Mouse (Mus musculus) testis, adult 2 months (tissue): ENCODE results near the gene Rubcnl.

Experiments used
- CTCF ChIP-seq: fragments of 200-500 bp; IDR thresholded peaks from 2 replicates; pipeline ENCODE4 v1.5.1; 2012; ENCODE audit warnings: low read depth, mild to moderate bottlenecking, inconsistent platforms, low read length, moderate library complexity; ENCODE audit not compliant: control insufficient read depth, insufficient read depth, insufficient replicate concordance
- POLR2A ChIP-seq: fragments of 200-500 bp; IDR thresholded peaks from 2 replicates; pipeline ENCODE4 v1.6.1; 2012; ENCODE audit warnings: low read depth, mild to moderate bottlenecking, inconsistent platforms, low read length, moderate library complexity; ENCODE audit not compliant: control insufficient read depth

GRCm38 (mm10) chr14:75060562-75060961 is 44.7 kb downstream of the Rubcnl start:
- no peak for TF ChIP-seq CTCF
- no peak for TF ChIP-seq POLR2A
